Mouse (Mus musculus) adrenal gland, postnatal 25 days (tissue): ENCODE measurements around the gene Grk6. TPM values are rescaled to one million over a fixed set of nuclear protein-coding genes. Genes with fewer than 3 reads are reported as not detected.

Experiments used
- DNase-seq: peaks from one replicate; pipeline ENCODE4 v3.0.0; 2021; ENCODE audit warnings: mixed read lengths
- total RNA-seq: library from RNA; stranded (reverse); gene quantifications from 2 replicates; pipeline ENCODE4 v1.2.3, GENCODE M21; 2021

The Grk6 gene
- total RNA-seq, 1 experiment from 2014 or later = 62.1 TPM

DNA sequence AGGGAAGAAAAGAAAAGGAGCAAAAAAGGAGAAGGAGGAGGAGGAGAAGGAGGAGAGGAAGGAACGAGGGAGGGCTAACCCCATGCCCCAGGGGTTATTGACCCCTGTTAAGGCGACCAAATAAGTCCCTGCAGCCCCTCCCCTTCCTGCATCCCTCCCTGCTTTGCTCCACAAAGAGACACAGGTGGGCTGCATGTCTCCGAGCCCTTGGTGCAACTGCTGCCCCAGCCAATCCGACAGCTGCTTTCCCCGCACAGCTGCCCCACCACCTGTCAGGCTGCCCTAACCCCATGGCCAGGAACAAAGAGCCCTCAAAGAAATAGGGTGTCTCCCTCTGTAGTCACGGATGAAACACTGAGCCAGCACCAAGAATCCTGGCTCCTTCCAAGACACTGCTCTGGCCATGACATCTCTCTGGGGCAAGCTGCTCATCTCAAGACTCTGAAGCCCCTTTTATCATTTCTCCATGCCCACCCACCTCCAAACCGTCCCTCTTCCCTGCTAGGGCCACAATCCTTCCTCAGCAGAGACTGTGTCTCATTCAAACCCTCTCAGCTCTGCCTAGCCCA, 39.7 kb downstream of the Grk6 start:
- DNase-seq = no peak

- DNase-seq = no peak
These were observed 41.3 kb downstream of the Grk6 start for GRCm38 (mm10) chr13:55486029-55486794.

DNA sequence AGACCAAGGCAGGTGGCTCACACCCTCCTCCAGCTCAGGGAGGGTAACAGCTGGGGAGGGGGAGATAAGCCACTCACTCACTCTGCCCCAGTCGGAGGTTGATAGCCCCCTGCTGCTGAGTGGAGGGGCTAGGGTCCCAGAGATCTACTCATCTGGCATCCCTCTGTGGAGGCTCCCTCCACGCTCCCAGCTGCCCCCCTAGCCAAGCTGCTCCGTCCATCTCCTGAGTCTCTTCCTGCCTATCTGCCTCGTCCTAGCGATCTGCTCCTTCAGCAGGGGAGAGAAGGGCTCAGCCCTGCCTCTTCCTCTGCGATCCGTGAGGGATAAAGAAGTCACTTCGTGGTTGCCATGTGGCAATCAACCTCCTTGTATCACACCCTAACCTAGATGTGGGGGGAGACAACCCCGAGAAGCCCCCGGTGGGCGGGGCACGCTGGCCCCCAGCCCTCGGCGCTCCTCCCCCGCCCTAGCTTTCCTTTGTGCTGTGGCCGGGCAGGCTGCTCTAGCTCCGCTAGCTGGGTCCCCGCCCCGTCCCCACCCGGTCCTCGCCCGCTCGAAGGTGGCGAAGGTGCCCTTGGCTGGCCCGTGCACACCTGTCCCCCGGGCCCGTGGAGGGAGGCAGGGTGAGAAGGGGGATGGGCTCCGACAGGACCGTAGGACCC, 42.2 kb downstream of the Grk6 start:
- DNase-seq = no peak

DNA sequence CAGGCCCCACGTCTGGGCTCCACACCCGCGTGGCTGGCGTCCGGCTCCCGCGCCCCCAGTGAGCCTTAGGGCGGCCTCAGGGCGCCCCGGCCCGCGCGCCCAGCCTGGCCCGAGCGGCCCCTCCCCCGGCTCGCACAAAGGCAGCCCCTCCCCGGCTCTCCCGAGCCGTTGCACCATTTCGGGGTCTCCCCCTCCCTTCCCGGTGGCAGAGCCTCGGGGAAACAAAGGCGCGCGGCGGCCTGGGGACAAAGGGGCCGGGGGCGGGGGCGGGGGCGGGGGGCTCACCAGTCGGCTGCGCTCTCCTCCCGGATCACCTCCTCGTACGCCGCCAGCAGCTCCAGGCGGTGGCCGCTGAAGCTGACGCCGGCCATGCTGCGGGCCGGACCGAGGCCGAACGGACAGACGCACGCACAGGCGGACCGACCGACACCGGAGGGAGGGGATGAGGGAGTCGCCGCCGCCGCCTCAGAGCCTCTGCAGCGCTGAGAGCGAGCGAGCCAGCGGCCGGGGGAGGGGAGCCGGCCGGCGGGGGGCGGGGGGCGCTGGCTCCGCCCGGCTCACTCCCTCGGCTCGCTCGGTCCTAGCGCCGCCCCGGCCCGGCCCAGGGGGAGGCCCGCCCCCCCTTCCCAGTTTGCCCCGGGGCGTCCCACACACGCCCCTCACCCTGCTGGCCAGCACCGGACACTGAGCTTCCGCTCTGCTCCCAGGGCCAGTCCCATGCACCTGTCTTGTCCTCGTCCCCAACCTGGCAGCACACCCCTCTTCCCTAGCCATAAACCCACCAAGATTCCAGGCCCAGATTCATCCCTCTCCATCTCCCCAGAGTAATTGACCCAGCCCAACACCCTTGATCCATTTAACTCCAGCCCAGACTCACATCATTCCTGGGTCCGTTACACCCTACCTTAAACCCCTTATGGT, 43.0 kb downstream of the Grk6 start, which contains the start of gene Dbn1:
Dbn1 (minus strand) TSS at position 534 of the 921 bp plus-strand sequence.
- peak; percentile 68 for DNase-seq

DNA sequence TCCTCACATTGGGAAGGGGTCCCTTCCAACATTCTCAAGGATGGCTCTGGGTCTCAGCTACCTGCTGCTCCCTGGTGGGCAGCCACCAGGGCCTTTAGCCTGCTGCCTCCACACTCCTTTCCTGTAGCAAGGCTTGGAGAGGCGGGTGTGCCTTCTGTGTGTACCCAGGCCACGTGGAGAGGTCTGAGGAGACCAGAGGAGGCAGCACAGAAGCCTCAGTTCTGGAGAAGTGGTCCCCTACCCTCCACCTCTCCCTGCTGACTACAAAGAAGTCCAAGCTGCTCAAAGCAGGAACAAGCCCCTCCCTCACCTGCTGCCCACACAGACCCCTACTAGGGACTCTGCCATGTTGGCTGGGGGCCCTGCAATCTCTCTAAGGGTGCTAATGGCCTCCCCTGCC, 49.4 kb downstream of the Grk6 start:
- no peak for DNase-seq

DNA sequence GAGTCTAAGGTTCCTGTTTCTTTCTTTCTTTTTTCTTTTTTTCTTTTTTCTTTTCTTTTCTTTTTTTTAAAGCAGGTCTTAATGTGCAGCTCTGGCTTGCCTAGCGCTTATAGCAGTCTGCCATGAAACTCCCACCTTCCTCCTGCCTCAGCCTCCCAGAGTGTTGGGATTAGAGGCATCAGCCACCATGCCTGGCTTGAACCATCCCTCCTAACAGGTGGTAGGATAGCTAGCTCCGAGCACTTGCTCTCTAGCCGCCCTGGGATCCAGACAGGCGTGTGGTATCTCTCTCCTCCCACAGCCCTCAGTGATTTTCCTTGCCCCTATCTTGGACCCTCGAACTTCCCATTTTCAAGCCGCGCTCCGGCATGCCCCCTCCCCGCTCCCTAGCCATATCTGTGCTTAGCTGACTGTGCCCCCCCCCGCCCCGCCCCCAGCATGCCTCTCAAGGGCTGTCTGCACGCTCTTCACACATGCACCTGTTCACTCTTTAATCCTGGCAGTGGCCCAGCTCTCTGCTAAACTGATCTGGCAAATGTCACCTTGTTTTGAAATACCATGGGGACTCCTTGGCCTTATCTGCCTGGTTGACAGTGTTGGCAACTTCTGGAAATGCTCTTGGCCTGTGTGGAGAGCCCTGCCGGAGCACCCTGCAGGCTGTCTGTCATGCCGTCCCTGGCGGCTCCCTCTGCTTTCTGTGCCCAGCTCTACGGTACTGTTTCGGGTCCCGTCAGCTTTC, 50.2 kb downstream of the Grk6 start:
- DNase-seq = no peak

- no peak for DNase-seq
These were observed 50.8 kb downstream of the Grk6 start for GRCm38 (mm10) chr13:55495702-55496101.

DNA sequence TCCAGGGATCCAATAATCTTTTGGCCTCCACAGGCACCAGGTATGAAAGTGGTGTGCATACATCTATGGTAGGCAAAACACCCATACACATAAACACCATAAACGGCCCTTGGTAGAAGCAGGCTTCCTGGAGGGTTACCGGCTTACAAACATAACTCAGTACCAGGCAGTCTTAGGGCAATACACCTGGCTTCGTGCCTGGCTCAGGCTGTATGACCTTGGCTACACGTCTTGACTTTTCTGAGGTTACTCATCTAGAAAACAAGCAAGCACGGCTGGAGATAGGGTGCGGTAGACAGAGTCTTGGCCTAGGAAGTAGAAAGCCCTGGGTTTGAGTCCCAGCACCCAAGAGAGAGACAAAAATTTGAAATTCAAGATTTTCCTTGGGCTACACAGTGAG, 51.8 kb downstream of the Grk6 start:
- DNase-seq = no peak

- no peak for DNase-seq
These were observed 54.0 kb downstream of the Grk6 start for GRCm38 (mm10) chr13:55498906-55499305.

DNA sequence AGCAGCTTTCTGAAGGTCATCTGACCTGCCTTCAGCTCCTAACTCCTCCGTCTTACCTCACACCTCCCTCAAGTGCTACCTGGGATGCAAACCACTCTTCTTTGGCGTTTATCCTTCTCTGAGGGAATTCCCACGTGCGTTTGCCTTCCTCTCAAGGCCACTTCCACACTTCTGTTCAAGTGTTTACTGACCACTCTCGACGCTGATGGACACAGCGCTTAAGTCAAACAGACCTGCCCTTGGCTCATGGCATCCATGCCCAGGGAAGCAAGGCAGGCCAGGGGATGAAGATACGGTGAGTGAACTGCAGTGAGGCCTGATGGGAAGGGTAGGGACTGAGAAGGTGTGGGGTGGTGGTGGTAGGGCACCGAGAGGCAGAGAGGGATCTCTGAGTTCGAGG, 55.7 kb downstream of the Grk6 start:
- DNase-seq = no peak

DNA sequence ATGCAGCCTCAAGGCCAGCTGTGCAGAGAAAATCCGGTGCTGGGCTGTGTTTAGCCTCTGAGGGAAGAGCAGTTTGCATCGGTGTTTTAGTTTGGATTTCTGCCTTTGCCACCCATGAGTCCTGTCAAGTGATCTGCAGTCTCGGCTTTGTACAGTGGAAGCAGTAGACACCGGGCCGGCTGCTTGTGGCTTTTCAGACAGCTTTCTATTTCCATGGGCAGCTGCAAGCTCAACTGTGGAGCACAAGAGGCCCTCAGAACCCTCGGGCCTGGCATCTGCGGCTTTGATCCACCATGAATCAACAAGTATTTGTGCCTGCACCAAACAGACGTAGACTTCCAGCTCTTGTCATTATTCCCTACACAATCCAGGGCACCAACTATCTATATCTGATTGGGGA, 57.5 kb downstream of the Grk6 start:
- no peak for DNase-seq

- no peak for DNase-seq
These were observed 59.5 kb downstream of the Grk6 start for GRCm38 (mm10) chr13:55504390-55504789.

DNA sequence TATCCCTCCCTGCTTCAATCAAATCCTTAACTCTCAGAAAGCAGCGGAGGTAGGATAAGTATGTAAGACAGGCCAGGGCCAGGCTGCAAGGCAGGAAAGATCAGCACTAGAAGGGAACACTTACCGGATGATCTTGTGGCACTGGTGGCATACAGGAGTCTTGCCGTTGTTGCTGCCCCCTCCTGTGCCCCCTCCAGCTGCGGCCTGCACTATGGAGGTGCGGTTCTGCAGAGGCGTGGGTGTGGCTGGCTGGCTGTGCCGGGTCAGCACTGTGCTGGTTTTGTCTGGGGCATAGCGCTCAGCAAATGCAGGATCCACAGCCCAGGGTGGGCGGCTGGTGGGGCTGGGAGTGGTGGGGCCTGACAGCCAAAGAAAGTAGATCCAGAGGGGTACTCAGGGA, 60.9 kb downstream of the Grk6 start:
- no peak for DNase-seq

- no peak for DNase-seq
These were observed 61.8 kb downstream of the Grk6 start for GRCm38 (mm10) chr13:55506697-55507096.

- DNase-seq = no peak
These were observed 63.0 kb downstream of the Grk6 start for GRCm38 (mm10) chr13:55507877-55508276.

GRCm38 (mm10) chr13:55508531-55508930, 63.7 kb downstream of the Grk6 start:
- no peak for DNase-seq

DNA sequence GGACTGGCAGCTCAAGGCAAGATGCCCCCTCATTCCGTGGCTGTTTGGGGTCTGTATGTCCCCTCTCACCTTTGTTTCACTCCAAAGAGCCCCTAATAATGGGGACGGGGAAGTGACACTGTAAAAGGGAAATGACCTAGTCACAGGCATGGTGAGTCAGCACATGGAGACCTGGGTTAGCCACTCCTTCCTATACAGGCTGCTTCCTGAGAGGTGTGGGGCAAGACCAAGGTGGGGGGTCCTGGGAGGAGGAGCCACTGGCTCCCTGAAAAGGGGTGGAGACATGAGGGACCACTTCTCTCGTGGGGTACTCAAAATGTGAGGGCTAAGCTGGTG, 65.4 kb downstream of the Grk6 start:
- no peak for DNase-seq
